Mouse (Mus musculus) MN1 (cell line): ENCODE results near the gene Gm8369.
"Not testable (repeated sequence)": the region's sequence is repeated elsewhere in the genome, so short reads cannot be mapped to it uniquely, and the experiment has no call there.

ENCODE experiments used
- DNase-seq: peaks from one replicate; pipeline ENCODE4 v3.0.0-alpha.2; 2016; ENCODE audit warnings: low spot score

Gm8369 gene

GRCm38 (mm10) chr19:11516246-11516645 lies 30.5 kb downstream of the Gm8369 start, which contains the start of gene Ms4a6b:
Ms4a6b (plus strand) TSS chr19:11516512.
- DNase-seq: no peak

- no peak for DNase-seq
Measured at GRCm38 (mm10) chr19:11516845-11517244, 31.1 kb downstream of the Gm8369 start.

GRCm38 (mm10) chr19:11517373-11517772 lies 31.6 kb downstream of the Gm8369 start:
- DNase-seq: not testable (repeated sequence)

- not testable (repeated sequence) for DNase-seq
Measured at GRCm38 (mm10) chr19:11518356-11518755, 32.6 kb downstream of the Gm8369 start.

GRCm38 (mm10) chr19:11520146-11520545 lies 34.4 kb downstream of the Gm8369 start:
- no peak for DNase-seq

GRCm38 (mm10) chr19:11533421-11533820 lies 47.7 kb downstream of the Gm8369 start:
- no peak for DNase-seq

GRCm38 (mm10) chr19:11533888-11534445 lies 48.2 kb downstream of the Gm8369 start:
- no peak for DNase-seq

- no peak for DNase-seq
Measured at GRCm38 (mm10) chr19:11536593-11536992, 50.9 kb downstream of the Gm8369 start, which contains the start of gene Ms4a4d. Ms4a4d (plus strand) TSS chr19:11536801.

GRCm38 (mm10) chr19:11537336-11537735 lies 51.6 kb downstream of the Gm8369 start:
- DNase-seq: no peak

GRCm38 (mm10) chr19:11540166-11540821 lies 54.6 kb downstream of the Gm8369 start:
- not testable (repeated sequence) for DNase-seq

- DNase-seq: not testable (repeated sequence)
Measured at GRCm38 (mm10) chr19:11544383-11544782, 58.6 kb downstream of the Gm8369 start.

GRCm38 (mm10) chr19:11547911-11548310 lies 62.2 kb downstream of the Gm8369 start:
- no peak for DNase-seq

- DNase-seq: no peak
Measured at GRCm38 (mm10) chr19:11554726-11555125, 69.0 kb downstream of the Gm8369 start.

GRCm38 (mm10) chr19:11559560-11559959 lies 73.8 kb downstream of the Gm8369 start:
- not testable (repeated sequence) for DNase-seq
